ENCODE assay signal across 9 mouse cellular contexts in genomic region chr14:33322661-33323088, GRCm38 (mm10).
A peak's percentile ranks its signal among the peaks of the same experiment; 100 is the strongest.
DNase-seq lines count a peak whose midpoint lies in the region; ATAC-seq and TF ChIP-seq lines count a peak whose summit lies in the region.
"Had no signal": no experiment of that assay in that cellular context is flagged by ENCODE, and none has a peak within 500 bp of the region (broad histone marks: within the 10 kb centered on the region; RNA-seq: fewer than 3 reads in every experiment).

No protein-coding gene starts in this region.

- no peak for ATAC-seq in kidney, embryonic 16.5 days (ENCODE audit: low FRiP score, low TSS enrichment)
- peak; percentile 40 for ATAC-seq in megakaryocyte, adult 5-6 weeks (ENCODE audit: poor library complexity, severe bottlenecking)

- H3K9me3 ChIP-seq in kidney, embryonic 16.5 days (ENCODE audit: low read length) = no peaks in the 10 kb centered on the region
- H3K9me3 ChIP-seq: embryonic facial prominence, embryonic 15.5 days had no signal

- peaks cover 20% of the 10 kb centered on the region for H3K27me3 ChIP-seq in kidney, embryonic 16.5 days (ENCODE audit: insufficient read depth, low read length)
- H3K27me3 ChIP-seq in testis, adult 2 months (ENCODE audit: control insufficient read depth, insufficient read depth, low read length) = no peaks in the 10 kb centered on the region

- TF ChIP-seq CTCF in testis, adult 2 months (IDR thresholded peaks at IDR 0.05; ENCODE audit: control insufficient read depth, insufficient read depth, insufficient replicate concordance, low read depth, low read length) = peak; percentile 60

- H3K4me2 ChIP-seq in kidney, embryonic 16.5 days (replicated peaks; ENCODE audit: low read depth, low read length) = no peak overlapping the region
- H3K4me2 ChIP-seq: embryonic facial prominence, embryonic 15.5 days had no signal

- H3K9ac ChIP-seq in kidney, embryonic 16.5 days (replicated peaks; ENCODE audit: low read length) = no peak overlapping the region
- H3K9ac ChIP-seq: embryonic facial prominence, embryonic 15.5 days had no signal

- H3K36me3 ChIP-seq in kidney, embryonic 16.5 days (ENCODE audit: insufficient read depth, low read length) = no peaks in the 10 kb centered on the region
- H3K36me3 ChIP-seq in testis, adult 2 months (ENCODE audit: control insufficient read depth, insufficient read depth, low read length) = no peaks in the 10 kb centered on the region
- H3K36me3 ChIP-seq: embryonic facial prominence, embryonic 15.5 days had no signal

- peak; percentile 85 for DNase-seq in kidney, adult 18-20 months
- DNase-seq in adipocyte (ENCODE audit: low spot score) = peak; percentile 86
- peak; percentile 43 to 79 for DNase-seq in cerebellum, postnatal 4 days (ENCODE audit: low spot score in 2 of 2)
- DNase-seq in heart, adult 9 months (ENCODE audit: low spot score in 2 of 2) = peak; percentile 26 to 58
- peak; percentile 57 to 58 for DNase-seq in layer of hippocampus, postnatal 14 days (ENCODE audit: low spot score in 2 of 2)

- H3K4me1 ChIP-seq in kidney, embryonic 16.5 days (ENCODE audit: insufficient read depth, low read length) = peaks cover 30% of the 10 kb centered on the region
- H3K4me1 ChIP-seq in testis, adult 2 months (ENCODE audit: control insufficient read depth, insufficient read depth, low read length) = peaks cover 13% of the 10 kb centered on the region

- no peak overlapping the region for H3K4me3 ChIP-seq in kidney, embryonic 16.5 days (ENCODE audit: low read length)
- H3K4me3 ChIP-seq in testis, adult 2 months (ENCODE audit: control insufficient read depth, low read depth, low read length) = no peak overlapping the region
- H3K4me3 ChIP-seq: embryonic facial prominence, embryonic 15.5 days had no signal

- TF ChIP-seq POLR2A in testis, adult 2 months (IDR thresholded peaks at IDR 0.05; ENCODE audit: control insufficient read depth, low read depth, low read length) = no peak

- WGBS in kidney, embryonic 16.5 days = 22% methylated on average over 7 of the region's 7 CpGs

- no peak overlapping the region for H3K27ac ChIP-seq in kidney, embryonic 16.5 days (ENCODE audit: low read length)
- H3K27ac ChIP-seq in testis, adult 2 months (ENCODE audit: control insufficient read depth, insufficient read depth, low read depth, low read length) = no peak overlapping the region
- H3K27ac ChIP-seq: embryonic facial prominence, embryonic 15.5 days had no signal
